Mouse (Mus musculus) myocyte (in vitro differentiated cells): ENCODE measurements at regions not wholly inside any gene's neighbourhood (a gene's known extent, or its start where the extent isn't known, plus 50 kb on each side); places are given as distances from the start of the nearest gene placed in this dataset.

Experiments
- H3K27me3 ChIP-seq: one replicate; pipeline ENCODE4 v1.6.1; 2011; ENCODE audit not compliant: control insufficient read depth, insufficient read depth, insufficient read length
- H3K36me3 ChIP-seq: one replicate; pipeline ENCODE4 v1.6.1; 2011; ENCODE audit not compliant: control insufficient read depth, insufficient read depth
- H3K4me2 ChIP-seq: one replicate; pipeline ENCODE4 v1.6.1; 2011; ENCODE audit warnings: low read depth, control low read depth
- H3K4me3 ChIP-seq: one replicate; pipeline ENCODE4 v1.5.1; 2011; ENCODE audit warnings: mild to moderate bottlenecking, control low read depth, moderate library complexity
- H3K79me2 ChIP-seq: one replicate; pipeline ENCODE4 v1.6.1; 2011; ENCODE audit not compliant: control insufficient read depth, insufficient read depth
- H3ac ChIP-seq: one replicate; pipeline ENCODE4 v1.6.1; 2011; ENCODE audit not compliant: control insufficient read depth, insufficient read length
- CEBPB ChIP-seq: IDR thresholded peaks from 2 replicates; pipeline ENCODE4 v1.6.1; 2011; ENCODE audit warnings: mild to moderate bottlenecking, moderate library complexity; ENCODE audit not compliant: poor library complexity, insufficient read depth, severe bottlenecking
- E2F4 ChIP-seq: IDR thresholded peaks from one replicate; pipeline ENCODE4 v1.6.1; 2011; ENCODE audit warnings: mild to moderate bottlenecking, control low read depth, moderate library complexity; ENCODE audit not compliant: insufficient read depth
- MAX ChIP-seq: IDR thresholded peaks from one replicate; pipeline ENCODE4 v1.6.1; 2011; ENCODE audit warnings: low read depth, mild to moderate bottlenecking, control low read depth
- MYOD1 ChIP-seq, 3 experiments: IDR thresholded peaks; one replicate each; pipeline ENCODE4 v1.6.1; 2011; ENCODE audit warnings: control low read depth in 2 of 3, low read depth in 2 of 3, mild to moderate bottlenecking in 2 of 3, moderate library complexity in 1 of 3; ENCODE audit not compliant: insufficient read length in 2 of 3, control insufficient read depth in 1 of 3
- MYOG ChIP-seq, 3 experiments: IDR thresholded peaks; one replicate each; pipeline ENCODE4 v1.6.1; 2011; ENCODE audit warnings: control low read depth in 2 of 3, low read depth in 2 of 3, mild to moderate bottlenecking in 2 of 3; ENCODE audit not compliant: insufficient read length in 2 of 3, control insufficient read depth in 1 of 3, insufficient read depth in 1 of 3
- POLR2A ChIP-seq: IDR thresholded peaks from one replicate; pipeline ENCODE4 v1.6.1; 2011; ENCODE audit warnings: low read depth, mild to moderate bottlenecking, control low read depth, moderate library complexity; ENCODE audit not compliant: insufficient read length
- POLR2AphosphoS2 ChIP-seq: IDR thresholded peaks from one replicate; pipeline ENCODE4 v1.6.1; 2011; ENCODE audit warnings: low read depth, control low read depth; ENCODE audit not compliant: insufficient read length
- REST ChIP-seq: IDR thresholded peaks from one replicate; pipeline ENCODE4 v1.6.1; 2011; ENCODE audit warnings: mild to moderate bottlenecking, control low read depth, moderate library complexity; ENCODE audit not compliant: insufficient read depth, insufficient read length
- SRF ChIP-seq: IDR thresholded peaks from one replicate; pipeline ENCODE4 v1.6.1; 2011; ENCODE audit warnings: low read depth; ENCODE audit not compliant: control insufficient read depth, insufficient read length
- TCF12 ChIP-seq: IDR thresholded peaks from one replicate; pipeline ENCODE4 v1.6.1; 2011; ENCODE audit warnings: mild to moderate bottlenecking, control low read depth; ENCODE audit not compliant: poor library complexity, insufficient read depth, severe bottlenecking
- TCF3 ChIP-seq: IDR thresholded peaks from one replicate; pipeline ENCODE4 v1.6.1; 2011; ENCODE audit warnings: low read depth, control low read depth; ENCODE audit not compliant: insufficient read length
- USF1 ChIP-seq: IDR thresholded peaks from one replicate; pipeline ENCODE4 v1.6.1; 2011; ENCODE audit warnings: low read depth, mild to moderate bottlenecking, control low read depth, moderate library complexity

DNA sequence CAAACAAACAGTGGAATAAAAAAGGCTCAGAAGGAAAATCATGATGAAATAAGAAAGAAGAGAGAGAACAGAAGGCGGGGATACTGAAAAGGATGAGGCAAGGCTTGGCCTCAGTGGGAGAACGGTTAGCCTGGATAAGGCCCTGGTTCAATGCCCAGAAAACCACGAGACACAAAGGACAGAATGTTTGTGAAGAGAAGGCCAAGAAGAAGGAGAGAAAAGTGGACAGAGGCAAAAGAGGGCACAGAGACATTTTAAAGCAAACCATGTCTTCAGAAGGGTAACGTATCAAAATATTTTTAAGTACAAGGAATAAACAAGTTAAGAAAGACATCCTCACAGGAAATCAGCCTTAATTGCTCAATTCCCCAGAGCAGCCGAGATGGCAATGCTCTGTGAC lies 78.6 kb downstream of the Cdca7 start:
- H3K4me3 ChIP-seq = no peak overlapping the region
- no peaks in the 10 kb centered on the region for H3K36me3 ChIP-seq
- H3ac ChIP-seq = no peak overlapping the region
- no peaks in the 10 kb centered on the region for H3K79me2 ChIP-seq
- H3K27me3 ChIP-seq = no peaks in the 10 kb centered on the region
- H3K4me2 ChIP-seq = no peak overlapping the region
- TF ChIP-seq E2F4 (no peak), POLR2AphosphoS2 (no peak), MYOD1 (IDR thresholded peaks at IDR 0.05; ENCODE audit: control insufficient read depth in 1 of 3, insufficient read length in 2 of 3, low read depth in 2 of 3) (no peak), SRF (no peak), TCF3 (no peak)

DNA sequence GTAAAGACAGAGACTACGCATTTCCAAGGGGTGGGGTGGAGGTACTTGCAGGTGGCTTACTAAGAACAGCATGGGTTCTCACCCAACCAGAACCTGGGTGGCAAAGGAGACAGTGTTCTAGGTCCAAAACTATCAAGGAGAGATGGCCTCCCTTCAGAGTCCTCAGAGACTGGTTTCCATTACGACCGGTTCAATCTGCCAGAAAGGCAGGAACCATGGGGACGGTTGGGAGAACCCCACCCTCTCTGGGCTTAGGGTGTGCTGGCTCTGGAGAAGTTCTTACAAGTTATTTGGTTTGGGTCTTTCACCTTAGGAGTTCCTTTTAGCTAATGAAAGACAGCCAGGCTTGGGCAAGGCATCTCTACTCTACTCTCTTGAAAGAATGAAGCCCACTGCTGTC lies 79.2 kb downstream of the Cdca7 start:
- no peak overlapping the region for H3ac ChIP-seq
- no peaks in the 10 kb centered on the region for H3K36me3 ChIP-seq
- no peak overlapping the region for H3K4me2 ChIP-seq
- H3K4me3 ChIP-seq = no peak overlapping the region
- TF ChIP-seq POLR2AphosphoS2 (no peak), TCF12 (no peak), MYOD1 (IDR thresholded peaks at IDR 0.05; ENCODE audit: control insufficient read depth in 1 of 3, insufficient read length in 2 of 3, low read depth in 2 of 3) (no peak), MAX (no peak), CEBPB (no peak)
- no peaks in the 10 kb centered on the region for H3K79me2 ChIP-seq
- H3K27me3 ChIP-seq = no peaks in the 10 kb centered on the region

DNA sequence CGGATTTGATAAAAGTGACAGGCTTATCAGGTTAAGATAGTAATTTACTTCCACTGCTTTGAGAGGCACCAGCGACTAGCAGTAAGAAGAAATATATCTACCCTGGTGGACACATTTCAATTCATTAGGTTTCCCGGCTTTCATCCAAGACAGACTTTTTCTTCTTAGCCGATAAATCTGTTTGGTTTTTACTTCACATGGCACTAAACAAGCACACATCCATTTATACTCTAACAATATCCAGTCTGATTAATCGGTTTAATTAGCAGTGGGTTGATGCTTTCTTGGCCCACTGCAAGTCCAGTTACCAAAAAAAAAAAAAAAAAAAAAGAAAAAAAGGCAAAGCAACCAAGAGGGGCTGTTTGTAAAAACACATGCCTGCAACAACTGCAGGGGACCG lies 79.6 kb downstream of the Cdca7 start:
- no peaks in the 10 kb centered on the region for H3K79me2 ChIP-seq
- H3K36me3 ChIP-seq = no peaks in the 10 kb centered on the region
- H3K4me3 ChIP-seq = no peak overlapping the region
- TF ChIP-seq SRF = no peak
- TF ChIP-seq TCF3 = no peak
- no peak for TF ChIP-seq USF1
- TF ChIP-seq CEBPB = no peak
- no peak for TF ChIP-seq E2F4
- no peak for TF ChIP-seq TCF12
- no peak for TF ChIP-seq MYOD1 (IDR thresholded peaks at IDR 0.05; ENCODE audit: control insufficient read depth in 1 of 3, insufficient read length in 2 of 3, low read depth in 2 of 3)
- TF ChIP-seq MAX = no peak
- TF ChIP-seq POLR2A = no peak
- TF ChIP-seq MYOG (IDR thresholded peaks at IDR 0.05; ENCODE audit: control insufficient read depth in 1 of 3, insufficient read depth in 1 of 3, insufficient read length in 2 of 3, low read depth in 2 of 3) = no peak
- no peak overlapping the region for H3K4me2 ChIP-seq
- no peak overlapping the region for H3ac ChIP-seq
- H3K27me3 ChIP-seq = no peaks in the 10 kb centered on the region

DNA sequence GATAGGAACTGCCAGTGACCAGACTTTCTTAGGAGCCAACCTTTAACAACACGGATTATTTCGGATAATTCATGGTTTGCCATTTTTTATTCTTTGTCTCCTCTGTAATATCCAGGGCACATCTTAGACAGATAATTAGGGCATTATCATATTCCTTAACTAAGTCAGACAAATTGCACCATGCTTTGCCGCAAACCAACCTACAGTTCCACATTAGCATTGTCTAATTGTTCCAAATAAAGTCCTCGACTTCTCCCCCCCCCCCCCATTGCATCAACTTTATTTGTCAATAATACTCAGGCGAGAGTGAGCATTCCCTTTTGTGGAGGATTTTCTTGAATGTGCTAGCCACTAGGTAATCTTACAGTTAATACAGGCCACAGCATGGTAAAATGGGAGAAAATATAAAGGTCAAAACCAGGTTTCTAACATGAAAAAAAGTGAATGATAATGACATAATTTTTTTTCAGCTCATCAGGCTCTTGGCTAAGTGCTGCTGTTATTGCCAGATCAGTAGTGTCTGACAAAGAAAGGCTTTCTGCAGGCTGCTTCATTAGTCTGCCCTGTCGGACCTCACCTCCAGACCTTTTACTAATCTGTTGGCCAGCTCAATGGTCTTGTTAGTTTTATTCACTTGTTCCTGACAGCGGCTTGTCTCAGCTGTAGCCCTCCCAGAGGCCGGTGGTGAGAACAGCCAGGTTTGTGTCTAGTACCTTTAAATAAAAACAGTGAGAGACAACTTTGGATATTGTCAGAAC lies 80.3 kb downstream of the Cdca7 start:
- no peak overlapping the region for H3ac ChIP-seq
- TF ChIP-seq MAX (no peak), TCF12 (no peak), USF1 (no peak), REST (no peak), CEBPB (no peak), POLR2A (no peak), SRF (no peak)
- H3K79me2 ChIP-seq = no peaks in the 10 kb centered on the region
- no peaks in the 10 kb centered on the region for H3K27me3 ChIP-seq
- H3K36me3 ChIP-seq = no peaks in the 10 kb centered on the region
- no peak overlapping the region for H3K4me2 ChIP-seq
- H3K4me3 ChIP-seq = no peak overlapping the region

DNA sequence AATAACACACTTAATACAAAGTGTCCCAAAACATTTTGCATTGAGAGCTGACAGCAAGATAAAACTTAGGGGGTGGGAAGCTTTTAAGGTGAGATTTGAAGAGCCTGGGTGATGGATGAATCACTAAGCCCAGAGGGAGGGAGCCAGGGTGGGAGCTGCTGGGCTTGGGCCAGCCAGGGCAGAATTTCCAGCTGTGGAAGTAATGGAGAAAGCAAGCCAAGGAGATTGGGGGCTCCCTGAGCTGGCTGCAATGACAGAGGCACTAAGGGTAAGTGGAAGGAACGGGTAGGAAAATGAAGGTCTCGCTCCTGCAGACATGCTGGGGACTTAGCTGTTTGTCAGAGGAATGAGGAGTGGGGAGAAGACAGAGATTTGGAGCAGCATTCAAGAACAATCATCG lies 81.2 kb downstream of the Cdca7 start:
- no peak overlapping the region for H3K4me3 ChIP-seq
- H3K4me2 ChIP-seq = no peak overlapping the region
- TF ChIP-seq MYOG (IDR thresholded peaks at IDR 0.05; ENCODE audit: control insufficient read depth in 1 of 3, insufficient read depth in 1 of 3, insufficient read length in 2 of 3, low read depth in 2 of 3) (no peak), POLR2A (no peak), MAX (no peak), E2F4 (no peak), REST (no peak), MYOD1 (IDR thresholded peaks at IDR 0.05; ENCODE audit: control insufficient read depth in 1 of 3, insufficient read length in 2 of 3, low read depth in 2 of 3) (no peak), POLR2AphosphoS2 (no peak), CEBPB (no peak), USF1 (no peak), SRF (no peak), TCF3 (no peak), TCF12 (no peak)
- H3K27me3 ChIP-seq = no peaks in the 10 kb centered on the region
- no peaks in the 10 kb centered on the region for H3K79me2 ChIP-seq
- H3K36me3 ChIP-seq = no peaks in the 10 kb centered on the region
- H3ac ChIP-seq = no peak overlapping the region
